Mouse (Mus musculus) brain, embryonic 18.5 days (tissue): ENCODE measurements around the gene Gm21060.
"Not testable (repeated sequence)": the region's sequence is repeated elsewhere in the genome, so short reads cannot be mapped to it uniquely, and the experiment has no call there.

Experiments used
- DNase-seq: peaks from one replicate; pipeline ENCODE4 v3.0.0-alpha.2; 2012; ENCODE audit warnings: low read depth, low spot score

Gm21060 gene

DNA sequence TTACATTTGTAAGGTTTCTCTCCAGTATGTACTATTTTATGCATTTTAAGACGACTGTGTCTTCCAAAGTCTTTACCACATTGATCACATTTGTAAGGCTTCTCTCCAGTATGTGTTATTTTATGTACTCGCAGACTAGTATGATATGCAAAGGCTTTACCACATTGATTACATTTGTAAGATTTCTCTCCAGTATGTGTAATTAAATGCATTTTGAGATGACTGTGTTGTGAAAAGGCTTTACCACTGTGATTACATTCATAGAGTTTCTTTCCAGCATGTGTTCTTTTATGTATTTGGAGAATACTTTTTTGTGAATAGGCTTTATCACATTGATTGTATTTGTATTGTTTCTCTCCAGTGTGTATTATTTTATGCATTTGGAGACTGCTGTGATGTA, at the start of gene Gm21060:
Gm21060 (minus strand) TSS at position 101 of the 400 bp plus-strand sequence.
- no peak for DNase-seq

DNA sequence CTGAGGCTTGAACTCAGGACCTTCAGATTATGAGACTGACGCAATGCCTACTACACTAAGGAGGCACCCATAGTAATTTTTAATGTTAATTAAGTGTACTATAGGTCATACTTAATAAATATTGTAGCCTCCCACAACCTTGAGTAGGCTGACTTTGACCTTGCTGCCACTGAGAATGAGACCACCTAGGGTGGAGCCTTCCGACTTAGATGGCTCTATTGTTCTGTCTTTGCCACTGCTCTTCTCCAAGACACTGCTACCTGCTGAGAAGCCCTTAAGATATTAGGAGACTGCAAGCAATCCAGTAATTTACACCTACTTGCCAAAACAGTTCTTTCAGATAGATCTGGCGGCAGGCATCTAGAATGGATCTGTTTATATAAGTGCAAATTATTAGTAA, 24.0 kb upstream of the Gm21060 start:
- not testable (repeated sequence) for DNase-seq

DNA sequence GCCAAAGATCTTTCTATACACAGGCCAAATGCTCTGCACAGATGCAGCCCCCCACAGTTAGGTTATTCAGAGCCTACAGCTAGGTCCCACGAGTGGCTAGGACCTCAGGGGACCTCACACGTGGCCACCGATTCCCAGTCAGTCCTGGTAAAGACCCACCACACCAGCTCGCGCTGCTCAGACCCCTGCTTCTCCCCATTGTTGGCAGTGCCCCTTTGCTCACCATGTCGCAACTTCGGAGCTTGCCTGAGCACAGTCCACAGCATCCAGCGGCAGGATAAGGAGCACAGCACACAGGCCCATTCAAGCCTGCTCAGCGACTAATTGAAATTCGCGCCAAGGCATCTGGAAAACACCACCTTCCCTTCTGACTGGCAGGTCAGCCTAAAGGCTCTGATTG, 16.3 kb upstream of the Gm21060 start:
- DNase-seq: not testable (repeated sequence)

DNA sequence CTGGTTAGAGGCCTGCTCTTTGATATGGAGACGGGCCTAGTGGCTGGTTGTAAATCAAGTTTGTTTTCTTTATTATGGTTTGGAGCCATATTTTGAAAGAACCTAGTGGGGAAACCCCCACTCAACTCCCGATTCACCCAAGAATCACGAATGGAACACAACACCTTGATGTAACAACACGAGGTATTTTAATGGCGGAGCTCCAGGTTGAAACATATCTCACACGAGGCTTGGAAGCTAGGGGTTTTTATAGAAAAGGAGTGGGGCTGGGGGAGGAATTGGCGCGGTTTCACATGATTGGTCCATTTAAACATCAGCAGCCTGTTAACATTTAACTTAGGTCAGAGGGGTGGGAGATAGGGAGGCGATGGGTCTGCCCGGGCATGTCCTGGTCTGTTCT, 15.5 kb upstream of the Gm21060 start:
- not testable (repeated sequence) for DNase-seq

DNA sequence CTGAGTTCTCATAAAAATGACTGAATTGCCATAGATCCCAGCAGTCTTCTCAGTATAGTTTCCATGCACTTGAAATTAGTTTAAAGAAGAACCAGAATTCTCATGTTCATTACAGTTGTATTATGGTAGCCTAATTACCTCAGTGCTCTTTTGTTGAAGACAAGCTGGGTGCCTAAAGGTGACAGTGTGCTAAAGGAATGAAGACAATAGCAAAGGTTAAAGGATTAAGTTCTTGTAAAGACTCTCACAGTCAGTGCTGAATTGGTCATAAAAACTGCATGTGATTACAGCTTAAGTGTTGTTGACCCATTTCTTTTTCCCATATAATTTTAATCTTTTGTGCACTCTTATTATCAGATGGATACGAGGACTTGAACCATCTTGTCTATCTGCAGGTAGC, 11.2 kb upstream of the Gm21060 start:
- DNase-seq: not testable (repeated sequence)

DNA sequence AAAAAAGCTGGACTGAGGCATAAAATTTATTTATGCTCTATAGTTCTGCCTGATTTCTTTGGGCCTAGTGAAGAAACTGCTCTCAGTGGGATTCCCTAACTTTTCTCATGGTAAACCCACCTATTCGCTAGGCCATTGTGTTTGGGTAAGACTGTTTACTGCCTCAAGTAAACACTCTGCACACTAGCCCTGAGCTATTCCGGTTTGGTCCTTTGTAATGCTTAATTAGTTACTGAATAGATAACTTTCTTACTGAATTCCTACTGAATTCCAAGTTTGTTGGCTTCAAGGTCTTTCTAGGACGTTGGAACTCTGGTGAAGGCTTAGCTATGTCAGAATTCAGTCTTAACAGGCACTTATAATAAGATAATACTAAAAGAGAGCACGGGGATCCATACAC, 11.8 kb downstream of the Gm21060 start:
- DNase-seq: not testable (repeated sequence)

DNA sequence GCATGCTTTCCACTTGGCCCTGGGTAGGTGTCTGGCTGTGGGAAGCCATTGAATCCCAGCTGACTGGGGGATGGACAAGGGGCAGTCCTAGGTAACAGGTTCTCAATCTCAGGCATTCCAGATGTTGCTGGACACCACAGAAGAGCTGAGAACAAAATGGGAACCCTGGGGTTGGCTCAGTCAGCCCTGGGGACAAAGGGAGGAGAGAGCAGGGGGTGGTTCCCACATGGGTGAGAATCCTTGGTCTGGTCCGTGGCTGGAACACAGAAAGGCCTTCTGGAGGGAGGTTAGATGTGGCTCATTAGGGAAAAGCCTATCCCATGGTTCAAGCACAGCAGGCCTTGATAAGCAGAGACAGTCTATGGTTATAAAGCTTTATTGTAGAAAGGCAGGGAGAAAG, 13.3 kb downstream of the Gm21060 start:
- no peak for DNase-seq

DNA sequence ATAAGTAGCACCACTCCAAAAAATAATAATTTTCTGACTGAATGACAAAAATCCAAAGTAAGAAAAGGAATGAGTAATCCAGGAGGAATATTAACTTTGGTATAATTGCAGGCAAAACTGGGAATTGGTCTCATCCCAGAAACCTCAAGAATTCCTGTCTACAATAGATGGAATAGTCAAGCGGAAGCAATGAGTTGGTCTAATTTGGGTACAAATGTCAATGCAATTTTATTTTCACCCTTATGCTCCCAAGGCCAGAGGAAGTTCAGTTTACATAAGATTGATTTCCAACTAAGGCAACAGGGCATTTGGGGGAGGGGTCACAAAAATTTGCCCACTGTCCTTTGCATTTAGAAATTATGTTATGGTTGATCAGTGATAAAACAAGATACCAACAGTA, 21.4 kb downstream of the Gm21060 start:
- no peak for DNase-seq

DNA sequence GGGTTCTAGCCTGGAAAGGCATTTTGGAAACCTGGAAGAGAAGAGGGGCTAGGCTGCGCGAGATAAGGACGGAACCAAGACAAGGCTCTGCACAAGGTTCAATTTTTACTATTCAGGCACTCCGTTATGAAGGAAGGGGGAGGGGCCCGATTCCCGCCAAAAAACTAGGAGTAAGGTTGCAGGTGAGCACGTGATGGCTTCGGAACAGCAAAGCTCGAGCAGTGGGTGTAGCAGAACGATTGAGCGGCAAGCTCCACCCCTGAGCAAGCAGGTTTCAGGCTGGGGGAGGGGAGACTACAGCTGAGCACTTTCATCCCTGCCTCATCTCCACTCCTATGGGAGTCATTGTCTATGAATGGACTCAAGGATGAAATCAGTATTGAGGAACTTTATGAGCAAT, 27.7 kb downstream of the Gm21060 start:
- DNase-seq: not testable (repeated sequence)

DNA sequence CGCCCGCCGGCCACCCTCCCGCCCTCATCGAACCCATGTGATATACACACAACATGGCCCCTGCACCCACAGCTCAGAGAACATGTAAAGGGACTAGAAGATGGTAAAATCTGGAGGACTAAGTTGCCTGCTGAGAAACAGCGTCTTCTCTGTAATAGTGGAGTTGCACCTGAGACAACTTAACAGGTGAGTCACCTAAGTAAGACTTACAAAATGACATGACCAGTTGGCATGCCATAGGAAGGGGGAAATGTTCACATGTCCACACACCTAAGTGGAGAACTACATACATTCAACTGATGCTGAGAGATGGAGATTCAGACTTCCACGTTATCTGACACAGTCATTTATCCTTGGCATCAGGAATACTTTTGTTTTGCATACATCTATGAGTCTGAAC, 29.7 kb downstream of the Gm21060 start:
- DNase-seq: no peak

DNA sequence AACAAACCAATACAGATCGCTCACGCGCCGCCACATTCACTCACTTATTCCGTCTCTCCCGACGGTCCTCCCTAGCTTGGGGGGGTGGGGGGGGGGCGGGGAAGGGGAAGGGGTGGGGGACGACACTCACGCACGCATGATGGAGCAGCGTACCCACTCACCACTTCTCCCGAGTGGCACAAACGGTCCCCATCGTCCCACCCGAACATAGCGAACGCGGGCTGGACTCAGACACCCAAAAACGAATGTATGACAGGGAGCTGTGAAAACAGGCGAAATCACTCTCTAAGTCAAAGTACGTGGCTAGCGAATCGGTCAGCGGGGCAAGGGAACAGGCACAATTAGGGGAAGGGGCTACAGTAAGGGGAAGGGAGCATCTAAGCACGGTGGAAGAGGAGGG, 30.2 kb downstream of the Gm21060 start:
- no peak for DNase-seq

DNA sequence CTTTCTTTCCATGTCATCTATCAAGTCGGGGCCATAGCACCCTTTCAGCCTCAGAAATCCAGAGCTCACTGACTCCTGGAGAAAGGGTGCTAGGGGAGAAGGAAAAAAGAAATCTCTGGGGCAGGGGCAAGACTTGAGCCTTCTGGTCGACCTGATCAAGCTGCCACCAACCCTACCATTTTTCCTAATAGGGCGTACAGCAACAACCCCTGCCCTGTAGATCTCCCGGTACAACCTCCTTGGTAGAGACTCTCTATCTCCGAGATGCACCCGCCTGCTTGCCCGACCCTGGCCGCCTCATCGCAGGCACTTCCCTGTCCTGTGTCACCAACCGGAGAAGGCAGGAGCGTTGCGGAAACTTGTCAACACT, 30.6 kb downstream of the Gm21060 start:
- DNase-seq: no peak

DNA sequence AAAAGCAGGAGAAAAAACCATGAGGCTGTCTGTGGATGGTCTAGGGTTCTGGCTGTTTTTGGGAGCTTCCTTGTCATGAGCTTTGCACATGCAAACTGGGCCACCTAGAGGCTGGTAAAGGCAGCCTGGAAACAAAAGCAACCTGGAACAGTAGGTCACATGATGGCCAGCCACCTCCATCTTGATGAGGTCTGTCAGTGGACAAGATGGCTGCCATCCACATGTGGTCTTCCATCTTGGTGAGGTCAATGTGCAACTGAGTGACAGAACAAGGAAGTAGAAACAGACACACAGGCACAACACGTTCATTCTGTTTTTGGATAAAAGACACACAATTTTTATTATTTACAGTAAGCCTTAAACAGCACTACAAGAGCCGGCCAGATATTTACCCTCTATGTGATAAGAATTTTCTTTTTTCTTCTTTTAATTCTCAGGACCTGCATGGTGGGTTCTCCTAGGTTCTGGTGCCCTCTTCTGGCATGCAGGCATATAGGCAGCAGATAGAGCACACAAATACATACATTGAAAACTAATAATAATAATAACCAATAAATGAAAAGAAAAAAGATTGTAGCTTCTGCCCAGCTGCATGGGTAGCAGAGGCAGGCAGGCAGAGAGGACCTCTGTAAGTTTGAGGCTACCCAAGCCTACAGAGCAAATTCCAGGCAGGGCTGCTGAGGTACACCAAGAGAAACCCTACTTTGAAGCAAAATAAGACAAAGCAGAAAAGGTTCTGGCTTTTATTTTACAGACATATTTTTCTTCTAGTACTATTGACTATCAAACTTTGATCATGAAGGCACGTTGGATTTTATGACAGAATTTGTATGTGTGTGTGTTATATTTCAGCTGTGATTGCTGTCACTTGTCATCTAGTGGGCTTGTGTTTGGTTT, 31.3 kb downstream of the Gm21060 start:
- peak; percentile 32 for DNase-seq

DNA sequence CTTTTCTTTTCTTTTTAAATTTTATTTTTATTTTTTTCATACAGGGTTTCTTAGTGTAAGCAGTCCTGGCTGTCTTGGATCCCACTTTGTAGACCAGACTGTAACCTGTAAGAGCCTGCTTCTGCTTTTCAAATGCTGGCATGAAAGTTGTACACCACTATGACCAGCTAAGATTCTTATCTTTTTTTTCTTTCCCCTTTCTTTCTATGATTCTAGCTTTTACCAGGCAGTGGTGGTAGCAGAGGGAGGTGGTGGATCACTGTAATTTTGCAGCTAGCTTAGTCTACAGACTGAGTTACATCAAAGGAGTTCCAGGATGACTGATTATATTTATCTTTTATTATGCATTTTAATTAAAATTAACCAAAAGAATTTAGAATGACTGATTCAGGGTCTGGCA, 31.9 kb downstream of the Gm21060 start:
- DNase-seq: no peak

DNA sequence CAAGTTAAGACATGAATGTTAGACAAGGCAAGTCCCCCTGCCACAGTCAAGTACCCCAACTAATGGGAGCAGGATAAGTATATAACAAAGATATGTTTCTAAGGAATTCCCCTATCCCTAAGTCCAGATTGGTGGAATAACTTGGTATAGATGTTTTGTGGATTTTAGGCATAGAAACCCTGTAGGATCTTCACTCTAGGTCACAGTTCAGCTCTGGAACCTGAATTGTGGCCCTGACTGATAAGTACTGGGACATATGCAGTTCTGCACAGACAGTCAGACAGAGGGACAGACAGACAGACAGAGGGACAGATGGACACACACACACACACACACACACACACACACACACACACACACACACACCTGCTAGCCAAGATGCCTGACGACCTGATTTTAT, 32.6 kb downstream of the Gm21060 start:
- no peak for DNase-seq

DNA sequence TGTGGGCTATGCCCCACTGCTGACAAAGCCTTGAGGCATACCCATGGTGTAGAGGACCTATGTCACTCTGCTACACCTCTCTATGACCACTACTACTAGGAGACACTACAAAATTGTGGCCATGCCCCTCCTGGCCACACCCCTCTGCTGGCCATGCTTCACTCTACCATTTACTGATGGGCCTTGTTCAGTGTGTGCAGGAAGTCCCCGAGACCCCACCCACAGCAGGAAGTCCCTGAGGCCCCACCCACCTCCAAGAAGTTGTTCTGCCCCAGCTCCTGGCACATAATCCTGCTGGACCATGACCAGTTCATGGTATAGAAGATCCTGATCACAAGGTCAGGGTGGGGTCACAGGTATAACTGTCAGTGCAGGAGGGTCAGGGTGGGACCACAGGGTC, 35.6 kb downstream of the Gm21060 start:
- DNase-seq: no peak

DNA sequence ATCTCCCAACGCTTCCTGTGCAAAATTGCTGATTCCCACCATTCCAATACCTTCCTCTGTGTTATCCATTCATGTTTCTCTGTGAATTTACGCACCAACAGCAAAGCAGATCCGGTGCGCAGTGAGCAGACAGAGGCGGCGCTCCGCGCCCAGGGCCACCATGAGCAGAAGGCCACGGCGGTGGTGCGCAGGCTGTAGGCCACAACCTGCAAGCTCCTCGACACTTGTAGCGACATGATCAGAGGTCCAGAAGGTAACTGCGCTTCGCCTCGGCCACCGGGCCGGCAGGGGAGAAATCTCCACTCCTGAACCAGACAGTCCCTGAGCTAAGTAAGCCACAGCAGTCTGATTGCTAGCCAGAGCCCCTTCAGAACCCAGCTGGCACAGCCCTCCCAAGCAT, 39.1 kb downstream of the Gm21060 start:
- DNase-seq: no peak

DNA sequence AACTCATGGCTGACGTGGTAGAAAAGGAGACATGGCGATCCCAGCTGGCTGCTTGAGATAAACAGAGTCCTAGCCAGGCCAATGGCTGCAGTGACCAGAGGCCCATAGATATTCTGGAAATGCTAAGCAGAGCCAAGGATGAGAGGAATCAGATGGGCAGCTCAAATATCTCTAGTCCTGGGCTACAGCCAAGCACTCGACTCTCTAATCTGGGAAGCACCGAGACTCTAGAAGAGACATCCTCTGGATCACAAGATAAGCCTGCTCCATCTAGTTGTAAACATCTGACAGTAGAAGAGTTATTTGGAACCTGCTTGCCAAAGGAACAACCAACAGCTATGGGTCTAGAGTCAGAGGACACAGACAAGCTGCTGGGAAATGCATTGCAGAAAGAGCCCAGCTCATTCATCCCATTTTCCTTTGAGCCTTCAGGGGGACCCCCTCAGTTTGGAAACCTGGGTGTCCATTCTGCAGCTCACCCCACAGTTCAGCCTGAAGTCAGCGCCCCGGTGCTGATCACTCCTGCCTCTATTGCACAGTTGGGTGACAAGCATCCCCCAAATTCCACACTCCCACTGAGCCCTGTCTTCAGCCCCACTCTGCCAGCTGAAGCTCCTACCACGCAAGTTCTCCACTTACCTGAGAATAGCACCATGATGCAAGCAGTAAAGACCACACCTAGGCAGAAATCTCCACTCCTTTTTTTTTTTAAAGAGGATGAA, 40.5 kb downstream of the Gm21060 start:
- no peak for DNase-seq

DNA sequence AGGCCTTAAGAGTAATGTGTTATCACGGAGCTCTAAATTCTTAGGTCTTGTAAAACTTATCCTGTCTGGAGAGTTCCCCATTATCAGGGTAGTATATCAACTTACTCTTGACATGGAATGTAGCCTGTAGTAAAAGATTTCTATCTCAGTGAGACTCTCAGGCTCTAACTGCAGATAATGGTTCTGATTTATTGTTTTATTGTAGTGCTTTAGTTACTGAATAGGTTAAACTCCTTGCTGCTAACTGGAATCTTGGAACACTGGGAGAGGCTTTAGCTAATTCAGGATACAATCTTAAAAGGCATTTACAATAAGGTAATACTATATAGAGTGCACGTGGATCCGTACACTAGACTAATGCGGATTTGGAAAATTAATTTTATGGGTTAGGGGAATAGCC, 49.5 kb downstream of the Gm21060 start:
- DNase-seq: not testable (repeated sequence)
